Mouse (Mus musculus) MEL (cell line): ENCODE data around the gene Tpcn1. TPM values are rescaled to one million over a fixed set of nuclear protein-coding genes. Genes with fewer than 3 reads are reported as not detected.

Experiments used
- DNase-seq: peaks from one replicate; pipeline ENCODE4 v3.0.0; 2011; ENCODE audit warnings: low read depth, low spot score
- H3K27ac ChIP-seq: 2 replicates; pipeline ENCODE4 v1.5.1; 2012; ENCODE audit warnings: low read depth, mild to moderate bottlenecking, control low read depth, low read length, moderate library complexity; ENCODE audit not compliant: control insufficient read depth
- H3K27me3 ChIP-seq, 2 experiments: fragments of 150-350 bp in 1 of 2; sonication (generic) in 1 of 2; 2 replicates each; pipeline ENCODE4 v1.6.1; 2012; ENCODE audit warnings: low read length in 2 of 2, mild to moderate bottlenecking in 2 of 2, improper control_type of control experiment in 1 of 2, moderate library complexity in 1 of 2; ENCODE audit not compliant: insufficient read depth in 2 of 2, control insufficient read depth in 1 of 2
- H3K36me3 ChIP-seq, 2 experiments: 2 replicates each; pipeline ENCODE4 v1.6.1; 2012 to 2014; ENCODE audit warnings: low read length in 2 of 2, improper control_type of control experiment in 1 of 2, inconsistent platforms in 1 of 2, mild to moderate bottlenecking in 1 of 2; ENCODE audit not compliant: insufficient read depth in 2 of 2, control insufficient read depth in 1 of 2
- H3K4me1 ChIP-seq, 2 experiments: fragments of 150-350 bp in 1 of 2; sonication (generic) in 1 of 2; 2 replicates each; pipeline ENCODE4 v1.6.1; 2012; ENCODE audit warnings: low read length in 2 of 2, improper control_type of control experiment in 1 of 2, mild to moderate bottlenecking in 1 of 2; ENCODE audit not compliant: insufficient read depth in 2 of 2, control insufficient read depth in 1 of 2
- H3K4me3 ChIP-seq, 2 experiments: fragments of 150-350 bp in 1 of 2; sonication (generic) in 1 of 2; 2 replicates each; pipeline ENCODE4 v1.5.1; 2012; ENCODE audit warnings: low read depth in 2 of 2, low read length in 2 of 2, mild to moderate bottlenecking in 2 of 2, moderate library complexity in 2 of 2, control low read depth in 1 of 2, improper control_type of control experiment in 1 of 2; ENCODE audit not compliant: control insufficient read depth in 1 of 2, insufficient read depth in 1 of 2
- H3K79me2 ChIP-seq: 2 replicates; pipeline ENCODE4 v1.6.1; 2012; ENCODE audit warnings: mild to moderate bottlenecking, low read length, moderate library complexity; ENCODE audit not compliant: control insufficient read depth, poor library complexity, insufficient read depth
- H3K9ac ChIP-seq: 2 replicates; pipeline ENCODE4 v1.6.1; 2012; ENCODE audit warnings: low read depth, mild to moderate bottlenecking, control low read depth, low read length, moderate library complexity; ENCODE audit not compliant: control insufficient read depth, poor library complexity, severe bottlenecking
- H3K9me3 ChIP-seq: fragments of 150-350 bp; sonication (generic); replicated peaks from 2 replicates; pipeline ENCODE4 v1.6.1; 2012; ENCODE audit warnings: mild to moderate bottlenecking, low read length, improper control_type of control experiment, moderate library complexity; ENCODE audit not compliant: insufficient read depth
- BHLHE40 ChIP-seq: IDR thresholded peaks from 2 replicates; pipeline ENCODE4 v1.6.1; 2012; ENCODE audit warnings: low read depth, mild to moderate bottlenecking, inconsistent platforms, low read length, improper control_type of control experiment, borderline replicate concordance
- CHD1 ChIP-seq: IDR thresholded peaks from 2 replicates; pipeline ENCODE4 v1.6.1; 2012; ENCODE audit warnings: low read depth, mild to moderate bottlenecking, inconsistent platforms, low read length, improper control_type of control experiment
- CHD2 ChIP-seq: IDR thresholded peaks from 2 replicates; pipeline ENCODE4 v1.6.1; 2011; ENCODE audit warnings: low read length, improper control_type of control experiment
- ELF1 ChIP-seq: IDR thresholded peaks from 2 replicates; pipeline ENCODE4 v1.6.1; 2014; ENCODE audit warnings: low read depth, mild to moderate bottlenecking, inconsistent platforms, low read length, improper control_type of control experiment, moderate library complexity
- ETS1 ChIP-seq: IDR thresholded peaks from 2 replicates; pipeline ENCODE4 v1.6.1; 2012; ENCODE audit warnings: low read depth, mild to moderate bottlenecking, inconsistent platforms, low read length, improper control_type of control experiment, moderate library complexity
- GABPA ChIP-seq: IDR thresholded peaks from 2 replicates; pipeline ENCODE4 v1.6.1; 2012; ENCODE audit warnings: low read depth, mild to moderate bottlenecking, inconsistent platforms, low read length, improper control_type of control experiment, moderate library complexity
- HCFC1 ChIP-seq: IDR thresholded peaks from 2 replicates; pipeline ENCODE4 v1.6.1; 2012; ENCODE audit warnings: low read depth, mild to moderate bottlenecking, inconsistent platforms, low read length, improper control_type of control experiment, moderate library complexity
- JUND ChIP-seq: IDR thresholded peaks from 2 replicates; pipeline ENCODE4 v1.6.1; 2011; ENCODE audit warnings: low read depth, mild to moderate bottlenecking, improper control_type of control experiment, low read length
- KAT2A ChIP-seq: conservative IDR thresholded peaks from 2 replicates; pipeline ENCODE4 v1.6.1; 2012; ENCODE audit warnings: low read depth, low read length, improper control_type of control experiment, inconsistent platforms
- MAX ChIP-seq: IDR thresholded peaks from 2 replicates; pipeline ENCODE4 v1.6.1; 2011; ENCODE audit warnings: low read length, improper control_type of control experiment
- MAZ ChIP-seq: IDR thresholded peaks from 2 replicates; pipeline ENCODE4 v1.6.1; 2012; ENCODE audit warnings: low read depth, mild to moderate bottlenecking, inconsistent platforms, low read length, improper control_type of control experiment
- MXI1 ChIP-seq: IDR thresholded peaks from 2 replicates; pipeline ENCODE4 v1.6.1; 2011; ENCODE audit warnings: mild to moderate bottlenecking, low read depth, low read length, improper control_type of control experiment
- MYC ChIP-seq: IDR thresholded peaks from 2 replicates; pipeline ENCODE4 v1.6.1; 2011; ENCODE audit warnings: low read depth, mild to moderate bottlenecking, low read length, improper control_type of control experiment, moderate library complexity
- NELFE ChIP-seq: IDR thresholded peaks from 2 replicates; pipeline ENCODE4 v1.6.1; 2011; ENCODE audit warnings: low read depth, low read length, improper control_type of control experiment
- POLR2A ChIP-seq, 2 experiments: IDR thresholded peaks; 2 replicates each; pipeline ENCODE4 v1.6.1; 2011 to 2012; ENCODE audit warnings: low read length in 2 of 2, mild to moderate bottlenecking in 2 of 2, control low read depth in 1 of 2, improper control_type of control experiment in 1 of 2, low read depth in 1 of 2, moderate library complexity in 1 of 2; ENCODE audit not compliant: control insufficient read depth in 1 of 2, insufficient read depth in 1 of 2, poor library complexity in 1 of 2
- POLR2AphosphoS2 ChIP-seq: IDR thresholded peaks from 2 replicates; pipeline ENCODE4 v1.6.1; 2011; ENCODE audit warnings: low read length, improper control_type of control experiment
- POLR2AphosphoS5 ChIP-seq: IDR thresholded peaks from 2 replicates; pipeline ENCODE4 v1.6.1; 2012; ENCODE audit warnings: low read depth, borderline replicate concordance, mild to moderate bottlenecking, inconsistent platforms, low read length, moderate library complexity, mixed read lengths
- SIN3A ChIP-seq: IDR thresholded peaks from 2 replicates; pipeline ENCODE4 v1.6.1; 2012; ENCODE audit warnings: low read length, improper control_type of control experiment, inconsistent platforms
- SMC3 ChIP-seq: IDR thresholded peaks from 2 replicates; pipeline ENCODE4 v1.6.1; 2011; ENCODE audit warnings: low read depth, low read length, improper control_type of control experiment
- TBP ChIP-seq: IDR thresholded peaks from 2 replicates; pipeline ENCODE4 v1.8.0; 2011; ENCODE audit warnings: low read depth, low read length, improper control_type of control experiment
- TCF12 ChIP-seq: IDR thresholded peaks from 2 replicates; pipeline ENCODE4 v1.6.1; 2014; ENCODE audit warnings: low read depth, mild to moderate bottlenecking, inconsistent platforms, low read length, improper control_type of control experiment, moderate library complexity
- USF1 ChIP-seq: IDR thresholded peaks from 2 replicates; pipeline ENCODE4 v1.6.1; 2014; ENCODE audit warnings: low read depth, mild to moderate bottlenecking, inconsistent platforms, low read length, improper control_type of control experiment, moderate library complexity
- USF2 ChIP-seq, 2 experiments: IDR thresholded peaks; 2 replicates each; pipeline ENCODE4 v1.6.1; 2011 to 2012; ENCODE audit warnings: improper control_type of control experiment in 2 of 2, low read length in 2 of 2, borderline replicate concordance in 1 of 2, inconsistent platforms in 1 of 2, low read depth in 1 of 2, mild to moderate bottlenecking in 1 of 2; ENCODE audit not compliant: insufficient read depth in 1 of 2
- ZKSCAN1 ChIP-seq: IDR thresholded peaks from 2 replicates; pipeline ENCODE4 v1.6.1; 2012; ENCODE audit warnings: low read depth, mild to moderate bottlenecking, inconsistent platforms, low read length, improper control_type of control experiment, moderate library complexity
- ZMIZ1 ChIP-seq: IDR thresholded peaks from 2 replicates; pipeline ENCODE4 v1.6.1; 2012; ENCODE audit warnings: low read depth, mild to moderate bottlenecking, inconsistent platforms, low read length, improper control_type of control experiment, moderate library complexity
- ZNF384 ChIP-seq: IDR thresholded peaks from 2 replicates; pipeline ENCODE4 v1.6.1; 2012; ENCODE audit warnings: low read depth, mild to moderate bottlenecking, inconsistent platforms, low read length, improper control_type of control experiment
- polyA plus RNA-seq, 2 experiments: library from polyadenylated mRNA; stranded (reverse) in 1 of 2; unstranded in 1 of 2; fragments of >175 nt in 1 of 2; fragments of >200 nt in 1 of 2; gene quantifications; 2 replicates each; pipeline versions ENCODE4 v1.2.1 to v1.2.4; 2012; ENCODE audit warnings: low replicate concordance in 2 of 2, low read depth in 1 of 2; ENCODE audit not compliant: insufficient read length in 2 of 2, insufficient read depth in 1 of 2, missing spikeins in 1 of 2
- total RNA-seq: library from RNA; depleted of rRNA; stranded (reverse); fragments of 300-350 nt; gene quantifications from 2 replicates; pipeline ENCODE4 v1.2.3, GENCODE M21; 2012

Tpcn1 gene
- total and polyA plus RNA-seq, 3 experiments: 11.3 to 43.2 TPM; not detected in 1

DNA sequence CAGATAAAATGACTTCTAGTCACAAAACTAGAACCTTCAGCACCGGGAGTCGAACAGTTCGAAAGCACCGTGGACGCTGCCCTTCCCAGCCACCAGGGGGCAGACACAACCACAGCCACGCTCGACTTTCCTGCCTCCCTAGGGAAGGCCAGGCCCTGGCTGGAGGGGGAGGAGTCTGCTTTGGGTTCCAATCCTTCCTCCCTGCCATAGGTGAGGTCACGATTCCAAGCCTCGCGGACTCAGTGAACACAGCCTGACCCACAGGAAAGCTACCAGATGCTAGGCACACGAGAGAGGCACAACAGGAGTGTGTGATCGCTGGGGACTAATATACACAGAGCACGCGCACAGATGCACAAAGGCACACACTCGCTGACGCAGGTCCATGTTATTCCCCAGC is 83.1 kb downstream of the Tpcn1 start (continued):
- TF ChIP-seq GABPA (no peak), ZNF384 (peak; percentile 64; the same call in 1 of the 2 replicates)

DNA sequence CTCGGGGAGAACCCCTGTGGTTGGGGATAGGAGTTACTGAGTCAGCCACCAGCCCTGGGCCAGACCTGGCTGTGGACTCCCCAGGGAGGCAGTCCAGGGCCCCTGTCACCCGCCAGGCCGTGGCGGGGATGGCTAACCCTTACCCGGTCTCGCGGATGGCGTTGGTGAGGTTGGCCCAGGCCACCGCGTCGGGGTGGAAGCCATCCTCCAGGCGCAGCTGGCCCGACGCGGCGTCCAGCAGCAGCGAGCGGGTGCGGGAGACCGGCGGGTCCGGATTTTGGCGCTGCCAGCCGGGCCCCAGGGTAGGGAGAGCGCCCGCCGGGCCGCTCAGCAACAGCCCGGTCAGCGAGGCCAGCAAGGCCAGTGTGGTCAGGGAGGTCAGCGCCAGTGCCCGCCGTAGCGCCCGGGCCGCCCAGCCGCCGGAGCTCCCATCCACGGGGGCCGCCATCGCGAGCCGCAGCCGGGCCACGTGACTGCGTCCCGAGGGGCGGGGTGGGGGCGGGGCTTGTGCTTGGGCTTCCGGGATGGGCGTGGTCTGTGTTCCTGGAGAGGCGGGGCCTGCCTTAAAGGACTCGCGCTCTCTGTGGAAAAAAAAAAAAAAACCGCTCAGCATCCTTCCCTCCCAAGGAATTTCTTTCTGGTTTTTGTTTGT is 85.2 kb downstream of the Tpcn1 start, which contains the start of gene Plbd2:
TSS of gene Plbd2 (minus strand) at position 482 of the 652 bp plus-strand sequence.
- peak; percentile 86 for DNase-seq
- Histone ChIP-seq H3K9me3 (no peaks in the 10 kb centered on the region), H3K4me1 (peaks cover 0 to 10% of the 10 kb centered on the region in 2 experiments), H3K27ac (no peak within 1 kb of the TSS), H3K27me3 (no peaks in the 10 kb centered on the region), H3K4me3 (peak within 1 kb of the TSS; percentile 83 to 98), H3K9ac (peak within 1 kb of the TSS; percentile 88), H3K36me3 (peaks cover 0 to 4% of the 10 kb centered on the region in 2 experiments; a peak in 2 of 4 replicates), H3K79me2 (peaks cover 13% of the 10 kb centered on the region)
- TF ChIP-seq CHD1: no peak
- no peak for TF ChIP-seq CHD2
- peak; percentile 75 to 88; a peak in 3 of 4 replicates for TF ChIP-seq POLR2A (IDR thresholded peaks at IDR 0.05; ENCODE audit: control insufficient read depth in 1 of 2, insufficient read depth in 1 of 2, low read depth in 1 of 2, low read length in 2 of 2, poor library complexity in 1 of 2)
- no peak for TF ChIP-seq JUND
- peak; percentile 78 for TF ChIP-seq HCFC1
- peak; percentile 59; the same call in 1 of the 2 replicates for TF ChIP-seq BHLHE40
- no peak for TF ChIP-seq SMC3
- TF ChIP-seq POLR2AphosphoS2: 0 out of 2 replicates have a peak, but pooled peaks have one; percentile 35
- peak; percentile 90 for TF ChIP-seq MAX
- TF ChIP-seq MYC: no peak
- peak; percentile 99 for TF ChIP-seq ELF1
- peak; percentile 92 for TF ChIP-seq SIN3A
- 0 out of 2 replicates have a peak, but pooled peaks have one; percentile 34 for TF ChIP-seq TBP
- peak; percentile 77 for TF ChIP-seq NELFE
- TF ChIP-seq ZKSCAN1: no peak
- TF ChIP-seq KAT2A: no peak
- TF ChIP-seq POLR2AphosphoS5: no peak
- peak; percentile 11; the same call in 1 of the 2 replicates for TF ChIP-seq ETS1
- TF ChIP-seq ZNF384: peak; percentile 99
- TF ChIP-seq USF1: peak; percentile 98
- TF ChIP-seq USF2 (IDR thresholded peaks at IDR 0.05; ENCODE audit: borderline replicate concordance in 1 of 2, insufficient read depth in 1 of 2, low read depth in 1 of 2, low read length in 2 of 2): peak in 1 of 2 experiments; percentile 82; a peak in 2 of 4 replicates
- TF ChIP-seq MXI1: peak; percentile 92
- 0 out of 2 replicates have a peak, but pooled peaks have one; percentile 56 for TF ChIP-seq ZMIZ1
- peak; percentile 43; the same call in 1 of the 2 replicates for TF ChIP-seq TCF12
- TF ChIP-seq MAZ: peak; percentile 84
- TF ChIP-seq, all 39 proteins: peak for 17
